Mouse (Mus musculus): ENCODE measurements at regions not wholly inside any gene's neighbourhood (a gene's known extent, or its start where the extent isn't known, plus 50 kb on each side); places are given as distances from the start of the nearest gene placed in this dataset.

DNA sequence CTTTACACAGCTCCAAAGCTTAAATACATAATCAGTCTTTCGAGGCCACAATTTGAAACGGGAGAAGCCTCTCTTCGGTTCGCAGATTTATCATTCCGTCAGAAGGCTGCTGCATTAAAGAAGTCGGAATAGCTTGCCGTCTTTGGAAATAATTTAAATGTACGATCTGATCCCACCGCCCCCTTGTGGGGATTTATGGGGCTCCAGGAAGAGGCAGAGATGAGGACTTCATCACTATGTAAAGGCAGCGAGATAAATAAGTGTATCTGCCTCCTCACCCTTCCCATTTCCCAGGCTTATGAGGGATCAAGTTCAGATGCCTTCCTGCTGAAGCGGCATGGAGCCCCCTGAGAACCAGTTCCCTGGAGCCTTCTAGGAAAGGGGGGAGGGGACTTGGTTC lies 89.9 kb upstream of the Bnip2 start:
- no peaks in the 10 kb centered on the region for H3K4me1 ChIP-seq (ENCODE audit: control insufficient read depth in 1 of 2, insufficient read depth in 2 of 2, low read length in 2 of 2)
- H3K79me2 ChIP-seq (ENCODE audit: control insufficient read depth, insufficient read depth, low read length, poor library complexity) = no peaks in the 10 kb centered on the region
- H3K36me3 ChIP-seq (ENCODE audit: control insufficient read depth in 1 of 2, insufficient read depth in 2 of 2, low read length in 2 of 2) = no peaks in the 10 kb centered on the region
- no peaks in the 10 kb centered on the region for H3K27me3 ChIP-seq (ENCODE audit: control insufficient read depth in 1 of 2, insufficient read depth in 2 of 2, low read length in 2 of 2)
- H3K9ac ChIP-seq (ENCODE audit: control insufficient read depth, low read depth, low read length, poor library complexity, severe bottlenecking) = no peak overlapping the region
- DNase-seq (ENCODE audit: low read depth, low spot score) = no peak
- no peaks in the 10 kb centered on the region for H3K9me3 ChIP-seq (replicated peaks; ENCODE audit: insufficient read depth, low read length)
- no peak overlapping the region for H3K27ac ChIP-seq (ENCODE audit: control insufficient read depth, low read depth, low read length)
- no peak overlapping the region for H3K4me3 ChIP-seq (ENCODE audit: control insufficient read depth in 1 of 2, insufficient read depth in 1 of 2, low read depth in 2 of 2, low read length in 2 of 2)
- TF ChIP-seq MAZ (IDR thresholded peaks at IDR 0.05; ENCODE audit: low read depth, low read length) = no peak
- no peak for TF ChIP-seq CTCF (IDR thresholded peaks at IDR 0.05 in 2 of 3, conservative IDR thresholded peaks at IDR 0.05 in 1 of 3; ENCODE audit: control insufficient read depth in 1 of 3, insufficient read depth in 1 of 3, low read depth in 2 of 3, low read length in 3 of 3, poor library complexity in 1 of 3, severe bottlenecking in 1 of 3)
- TF ChIP-seq MEF2A (IDR thresholded peaks at IDR 0.05; ENCODE audit: extremely low read depth, insufficient replicate concordance, low read depth, low read length, poor library complexity, severe bottlenecking) = no peak
- TF ChIP-seq POLR2A (IDR thresholded peaks at IDR 0.05; ENCODE audit: control insufficient read depth in 1 of 2, insufficient read depth in 1 of 2, low read depth in 1 of 2, low read length in 2 of 2, poor library complexity in 1 of 2) = no peak
- no peak for TF ChIP-seq GABPA (IDR thresholded peaks at IDR 0.05; ENCODE audit: low read depth, low read length)
- TF ChIP-seq ZC3H11A (IDR thresholded peaks at IDR 0.05; ENCODE audit: low read depth, low read length) = no peak
- no peak for TF ChIP-seq KAT2A (conservative IDR thresholded peaks at IDR 0.05; ENCODE audit: low read depth, low read length)
- TF ChIP-seq ELF1 (IDR thresholded peaks at IDR 0.05; ENCODE audit: low read depth, low read length) = no peak
- TF ChIP-seq CHD2 (IDR thresholded peaks at IDR 0.05; ENCODE audit: low read length) = no peak
- TF ChIP-seq NELFE (IDR thresholded peaks at IDR 0.05; ENCODE audit: low read depth, low read length) = no peak
- TF ChIP-seq ZMIZ1 (IDR thresholded peaks at IDR 0.05; ENCODE audit: low read depth, low read length) = no peak
- no peak for TF ChIP-seq CHD1 (IDR thresholded peaks at IDR 0.05; ENCODE audit: low read depth, low read length)
- TF ChIP-seq TBP (IDR thresholded peaks at IDR 0.05; ENCODE audit: low read depth, low read length) = no peak
- no peak for TF ChIP-seq EP300 (IDR thresholded peaks at IDR 0.05; ENCODE audit: low read depth in 1 of 2, low read length in 2 of 2)

DNA sequence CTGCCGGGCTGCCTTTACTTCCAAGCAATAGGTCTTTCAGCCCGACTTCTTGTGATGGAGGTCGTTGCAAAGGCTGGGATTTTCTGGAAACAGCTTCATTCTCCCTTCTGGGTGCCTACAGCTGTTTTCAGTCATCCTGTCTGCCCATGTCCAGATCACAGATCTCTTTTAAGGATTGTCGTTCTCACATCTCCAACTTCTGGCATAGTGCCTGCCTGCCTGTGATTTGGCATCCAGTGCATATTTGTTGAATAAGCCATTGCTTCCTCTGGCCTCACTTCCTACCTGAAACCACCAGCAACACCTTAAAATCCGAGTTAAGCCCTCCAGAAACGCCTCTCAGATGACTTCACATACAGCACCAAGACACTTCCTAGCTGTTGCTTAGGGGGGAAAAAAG lies 88.4 kb upstream of the Bnip2 start:
- Histone ChIP-seq H3K36me3 (ENCODE audit: control insufficient read depth in 1 of 2, insufficient read depth in 2 of 2, low read length in 2 of 2) (no peaks in the 10 kb centered on the region), H3K9ac (ENCODE audit: control insufficient read depth, low read depth, low read length, poor library complexity, severe bottlenecking) (no peak overlapping the region), H3K27me3 (ENCODE audit: control insufficient read depth in 1 of 2, insufficient read depth in 2 of 2, low read length in 2 of 2) (no peaks in the 10 kb centered on the region), H3K79me2 (ENCODE audit: control insufficient read depth, insufficient read depth, low read length, poor library complexity) (no peaks in the 10 kb centered on the region), H3K4me1 (ENCODE audit: control insufficient read depth in 1 of 2, insufficient read depth in 2 of 2, low read length in 2 of 2) (no peaks in the 10 kb centered on the region), H3K27ac (ENCODE audit: control insufficient read depth, low read depth, low read length) (no peak overlapping the region), H3K9me3 (replicated peaks; ENCODE audit: insufficient read depth, low read length) (no peaks in the 10 kb centered on the region), H3K4me3 (ENCODE audit: control insufficient read depth in 1 of 2, insufficient read depth in 1 of 2, low read depth in 2 of 2, low read length in 2 of 2) (no peak overlapping the region)
- TF ChIP-seq MAFK (IDR thresholded peaks at IDR 0.05; ENCODE audit: borderline replicate concordance, low read depth, low read length) = no peak
- no peak for TF ChIP-seq NRF1 (IDR thresholded peaks at IDR 0.05; ENCODE audit: insufficient read depth, low read depth, low read length, poor library complexity, severe bottlenecking)
- no peak for TF ChIP-seq SMC3 (IDR thresholded peaks at IDR 0.05; ENCODE audit: low read depth, low read length)
- TF ChIP-seq RCOR1 (IDR thresholded peaks at IDR 0.05; ENCODE audit: low read depth, low read length) = no peak
- TF ChIP-seq TAL1 (IDR thresholded peaks at IDR 0.05; ENCODE audit: low read length) = no peak
- no peak for TF ChIP-seq HCFC1 (IDR thresholded peaks at IDR 0.05; ENCODE audit: low read depth, low read length)
- no peak for TF ChIP-seq RAD21 (IDR thresholded peaks at IDR 0.05; ENCODE audit: low read depth, low read length)
- TF ChIP-seq CHD2 (IDR thresholded peaks at IDR 0.05; ENCODE audit: low read length) = no peak
- no peak for TF ChIP-seq ZC3H11A (IDR thresholded peaks at IDR 0.05; ENCODE audit: low read depth, low read length)
- TF ChIP-seq ZMIZ1 (IDR thresholded peaks at IDR 0.05; ENCODE audit: low read depth, low read length) = no peak
- TF ChIP-seq USF1 (IDR thresholded peaks at IDR 0.05; ENCODE audit: low read depth, low read length) = no peak
- TF ChIP-seq USF2 (IDR thresholded peaks at IDR 0.05; ENCODE audit: borderline replicate concordance in 1 of 2, insufficient read depth in 1 of 2, low read depth in 1 of 2, low read length in 2 of 2) = no peak
- TF ChIP-seq KAT2A (conservative IDR thresholded peaks at IDR 0.05; ENCODE audit: low read depth, low read length) = no peak
- TF ChIP-seq BHLHE40 (IDR thresholded peaks at IDR 0.05; ENCODE audit: borderline replicate concordance, low read depth, low read length) = no peak
- no peak for TF ChIP-seq MAX (IDR thresholded peaks at IDR 0.05; ENCODE audit: low read length)
- TF ChIP-seq ELF1 (IDR thresholded peaks at IDR 0.05; ENCODE audit: low read depth, low read length) = no peak
- no peak for TF ChIP-seq TCF12 (IDR thresholded peaks at IDR 0.05; ENCODE audit: low read depth, low read length)
- DNase-seq (ENCODE audit: low read depth, low spot score) = no peak

Measured in MEL (cell line).